Mouse (Mus musculus): ENCODE data around the gene Map3k4.

Map3k4 gene

GRCm38 (mm10) chr17:12225227-12225626 lies 93.4 kb downstream of the Map3k4 start:
- TF ChIP-seq GATA4 (IDR thresholded peaks at IDR 0.05; ENCODE audit: insufficient replicate concordance, low read length): no peak

DNA sequence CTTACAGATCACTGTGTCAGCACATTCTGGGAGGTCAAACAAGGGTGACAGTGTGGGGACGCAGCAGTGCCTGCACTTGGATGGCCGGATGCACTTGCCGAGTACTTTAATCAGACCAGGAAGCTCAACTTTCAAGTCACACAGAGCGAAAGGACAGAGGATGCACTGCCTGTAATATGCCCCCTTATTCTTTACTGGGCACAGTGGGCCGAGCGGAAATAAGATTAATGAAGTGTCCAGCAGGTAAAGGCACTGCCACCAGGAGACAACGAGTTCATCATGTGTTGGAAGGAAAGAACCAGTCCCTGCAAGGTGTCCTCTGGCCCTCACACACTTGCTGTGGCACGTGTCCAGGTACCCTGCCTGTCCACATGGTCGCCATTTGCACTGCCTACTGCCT lies 94.5 kb downstream of the Map3k4 start:
- no peak for TF ChIP-seq GATA4 (IDR thresholded peaks at IDR 0.05; ENCODE audit: insufficient replicate concordance, low read length)

GRCm38 (mm10) chr17:12223682-12224081 lies 94.9 kb downstream of the Map3k4 start:
- no peak for TF ChIP-seq GATA4 (IDR thresholded peaks at IDR 0.05; ENCODE audit: insufficient replicate concordance, low read length)

GRCm38 (mm10) chr17:12221926-12222325 lies 96.7 kb downstream of the Map3k4 start:
- no peak for TF ChIP-seq GATA4 (IDR thresholded peaks at IDR 0.05; ENCODE audit: insufficient replicate concordance, low read length)

GRCm38 (mm10) chr17:12216224-12216623 lies 102.4 kb downstream of the Map3k4 start:
- no peak for TF ChIP-seq GATA4 (IDR thresholded peaks at IDR 0.05; ENCODE audit: insufficient replicate concordance, low read length)

DNA sequence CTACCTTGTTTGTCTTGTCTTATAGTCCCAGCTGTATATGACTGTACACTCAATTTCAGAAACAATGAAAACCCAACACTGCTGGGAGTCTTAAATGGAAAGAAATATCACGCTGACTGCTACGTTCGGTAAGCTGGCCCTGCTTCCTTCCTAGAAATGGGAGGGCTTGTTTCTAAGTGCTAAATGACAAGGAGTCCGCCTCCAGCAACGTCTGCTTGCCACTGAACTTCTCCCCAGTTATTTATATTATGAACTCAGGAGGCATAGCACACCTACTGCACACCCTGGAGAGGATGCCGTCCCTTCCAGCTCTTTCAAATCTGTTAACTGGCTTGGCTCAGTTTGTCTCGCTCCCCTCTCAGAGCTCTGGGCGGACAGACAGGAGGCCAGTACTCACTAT lies 105.2 kb downstream of the Map3k4 start:
- TF ChIP-seq GATA4 (IDR thresholded peaks at IDR 0.05; ENCODE audit: insufficient replicate concordance, low read length): no peak

DNA sequence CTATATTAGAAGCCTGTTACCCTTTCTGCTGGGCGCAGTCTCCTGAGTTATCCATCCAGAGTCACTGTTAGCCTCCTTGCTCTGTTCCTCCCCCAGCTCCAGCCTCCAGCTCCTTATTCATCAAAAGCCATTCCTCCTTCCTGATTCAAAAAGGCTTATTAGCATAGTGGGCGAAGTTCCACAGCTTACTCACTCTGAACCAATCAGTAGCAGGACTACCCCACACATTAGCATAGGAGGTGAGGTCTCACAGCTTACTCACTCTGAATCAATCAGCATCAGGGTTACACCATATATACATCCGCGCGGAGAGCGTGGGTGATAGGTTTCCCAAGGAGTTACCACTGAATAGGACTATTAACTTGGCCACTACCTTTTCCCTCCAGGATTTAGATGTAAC lies 106.3 kb downstream of the Map3k4 start:
- no peak for TF ChIP-seq GATA4 (IDR thresholded peaks at IDR 0.05; ENCODE audit: insufficient replicate concordance, low read length)

DNA sequence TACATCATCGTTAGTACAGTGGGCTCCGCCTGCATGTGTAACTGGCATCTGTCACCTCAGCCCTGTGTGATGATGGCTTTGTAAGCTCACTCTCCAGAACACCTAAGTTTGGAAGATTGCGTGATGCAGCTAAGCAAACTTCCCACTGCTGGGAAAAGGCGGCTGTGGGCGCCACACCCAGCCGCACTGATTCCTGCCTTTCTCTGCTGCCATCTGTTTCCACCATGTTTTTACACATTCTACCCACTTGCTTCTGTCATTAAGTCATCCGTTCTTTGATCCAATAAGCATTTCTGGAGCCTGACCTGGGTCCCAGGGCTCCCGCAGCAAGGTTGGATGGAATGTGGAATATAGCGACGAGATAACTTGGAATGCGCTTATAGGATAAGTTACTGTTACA lies 106.7 kb downstream of the Map3k4 start:
- no peak for TF ChIP-seq GATA4 (IDR thresholded peaks at IDR 0.05; ENCODE audit: insufficient replicate concordance, low read length)

- no peak for TF ChIP-seq GATA4 (IDR thresholded peaks at IDR 0.05; ENCODE audit: insufficient replicate concordance, low read length)
Observed at GRCm38 (mm10) chr17:12210544-12211132, 108.0 kb downstream of the Map3k4 start.

GRCm38 (mm10) chr17:12209481-12209880 lies 109.1 kb downstream of the Map3k4 start:
- TF ChIP-seq GATA4 (IDR thresholded peaks at IDR 0.05; ENCODE audit: insufficient replicate concordance, low read length): no peak

GRCm38 (mm10) chr17:12207022-12207548 lies 111.5 kb downstream of the Map3k4 start:
- no peak for TF ChIP-seq GATA4 (IDR thresholded peaks at IDR 0.05; ENCODE audit: insufficient replicate concordance, low read length)

DNA sequence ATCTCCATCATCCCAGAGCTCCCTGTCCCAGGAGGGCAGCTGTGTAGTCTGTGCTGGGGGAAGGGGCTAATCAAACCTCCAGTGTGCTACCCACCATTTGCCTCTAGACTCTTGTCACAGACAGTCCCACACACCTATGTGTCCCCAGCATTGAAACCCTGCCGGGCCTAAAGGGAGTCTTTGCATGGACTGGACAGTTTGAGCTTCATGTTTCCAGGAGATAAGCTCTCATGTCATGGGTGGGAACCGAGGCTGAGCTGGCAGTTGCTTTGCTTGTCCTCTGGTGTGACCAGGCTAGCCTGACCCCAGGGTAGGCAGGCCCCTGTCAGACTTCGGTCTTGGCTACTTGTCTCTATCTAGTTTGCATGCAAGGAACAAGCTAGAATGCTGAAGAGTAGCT lies 112.3 kb downstream of the Map3k4 start:
- TF ChIP-seq GATA4 (IDR thresholded peaks at IDR 0.05; ENCODE audit: insufficient replicate concordance, low read length): no peak

- TF ChIP-seq GATA4 (IDR thresholded peaks at IDR 0.05; ENCODE audit: insufficient replicate concordance, low read length): no peak
Observed at GRCm38 (mm10) chr17:12205694-12206075, 112.9 kb downstream of the Map3k4 start.

DNA sequence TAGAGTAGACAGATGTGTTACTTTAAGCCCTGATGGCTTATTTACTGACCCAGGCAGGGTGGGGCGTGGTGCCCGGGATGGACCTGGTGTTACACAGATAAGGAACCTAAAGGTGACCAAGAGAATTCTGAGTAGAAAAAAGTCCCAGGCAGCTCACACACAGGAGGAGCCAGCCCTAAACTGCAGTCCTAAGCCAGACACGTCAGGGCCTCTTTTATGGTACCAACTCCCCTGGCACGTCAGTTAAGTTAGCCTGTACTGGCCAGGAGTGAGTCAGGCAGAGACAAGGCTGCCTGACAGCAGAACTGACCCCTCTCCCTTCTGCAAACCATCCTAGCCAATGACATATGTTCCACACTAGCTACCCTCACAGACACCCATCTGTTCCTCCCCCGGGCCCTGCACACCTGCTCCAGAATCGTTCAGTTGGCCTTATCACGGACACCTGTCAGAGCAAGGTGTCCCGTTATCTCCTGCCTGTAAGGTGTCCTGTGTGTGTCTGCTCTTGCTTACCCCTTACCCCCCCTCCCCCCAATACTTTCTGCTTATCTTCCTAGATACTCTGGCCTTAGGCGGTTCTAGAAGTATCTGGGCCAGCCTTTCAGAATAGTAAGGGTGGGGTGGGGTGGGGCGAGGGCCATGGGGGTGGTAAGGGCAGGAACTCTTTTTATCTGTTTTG lies 113.4 kb downstream of the Map3k4 start:
- no peak for TF ChIP-seq GATA4 (IDR thresholded peaks at IDR 0.05; ENCODE audit: insufficient replicate concordance, low read length)

GRCm38 (mm10) chr17:12204689-12205014 lies 113.9 kb downstream of the Map3k4 start:
- TF ChIP-seq GATA4 (IDR thresholded peaks at IDR 0.05; ENCODE audit: insufficient replicate concordance, low read length): no peak

GRCm38 (mm10) chr17:12204246-12204645 lies 114.3 kb downstream of the Map3k4 start:
- no peak for TF ChIP-seq GATA4 (IDR thresholded peaks at IDR 0.05; ENCODE audit: insufficient replicate concordance, low read length)

DNA sequence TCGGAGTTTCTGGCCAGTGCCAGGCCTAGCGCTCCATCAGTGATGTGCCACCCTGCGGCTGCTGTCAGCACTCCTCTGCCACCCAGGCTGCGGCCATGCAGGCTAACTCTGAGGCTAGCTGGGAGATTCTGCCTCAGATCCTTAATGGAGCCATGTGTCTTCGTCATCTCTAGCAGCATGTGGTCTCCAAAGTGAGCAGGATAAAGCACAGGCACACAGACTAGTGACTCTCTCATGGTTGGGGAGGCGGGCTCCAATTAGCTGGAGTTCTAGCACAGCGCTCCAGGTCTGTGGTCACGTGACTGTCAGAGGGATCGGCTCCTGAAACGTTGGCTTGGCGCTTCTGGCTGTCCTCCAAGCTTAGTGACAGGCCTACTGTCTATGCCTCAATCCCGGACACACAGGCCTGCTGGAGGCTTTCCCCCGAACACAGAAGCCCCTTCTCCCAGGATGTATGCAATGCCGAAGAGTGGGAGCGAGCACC lies 115.1 kb downstream of the Map3k4 start:
- TF ChIP-seq GATA4 (IDR thresholded peaks at IDR 0.05; ENCODE audit: insufficient replicate concordance, low read length): no peak

Measured in liver, adult (tissue).